Mouse (Mus musculus) CH12.LX (cell line): ENCODE measurements around the gene Gxylt1. TPM values are rescaled to one million over a fixed set of nuclear protein-coding genes. Genes with fewer than 3 reads are reported as not detected.
A peak's percentile ranks its signal among the peaks of the same experiment; 100 is the strongest.

Experiments
- DNase-seq: peaks from one replicate; pipeline ENCODE4 v3.0.0-alpha.2; 2013; ENCODE audit errors: extremely low read depth
- H3K27ac ChIP-seq: 2 replicates; pipeline ENCODE4 v1.5.1; 2012; ENCODE audit warnings: low read depth, mild to moderate bottlenecking, control low read depth, moderate library complexity; ENCODE audit not compliant: insufficient read depth
- H3K27me3 ChIP-seq: replicated peaks from 2 replicates; pipeline ENCODE3; 2012; ENCODE audit warnings: inconsistent platforms
- H3K36me3 ChIP-seq, 2 experiments: replicated peaks in 1 of 2; 2 replicates each; pipeline versions ENCODE3 to v1.6.1; 2012; ENCODE audit warnings: inconsistent platforms in 1 of 2, low read length in 1 of 2, mild to moderate bottlenecking in 1 of 2, mixed read lengths in 1 of 2, moderate library complexity in 1 of 2; ENCODE audit not compliant: control insufficient read depth in 1 of 2, insufficient read depth in 1 of 2
- H3K4me1 ChIP-seq, 2 experiments: 2 replicates each; pipeline ENCODE4 v1.6.1; 2012; ENCODE audit warnings: inconsistent platforms in 1 of 2, moderate library complexity in 1 of 2; ENCODE audit not compliant: insufficient read depth in 2 of 2, control insufficient read depth in 1 of 2
- H3K4me2 ChIP-seq: 2 replicates; pipeline ENCODE4 v1.6.1; 2012; ENCODE audit warnings: low read depth, mild to moderate bottlenecking, control low read depth; ENCODE audit not compliant: poor library complexity, insufficient read depth, severe bottlenecking
- H3K4me3 ChIP-seq, 3 experiments: fragments of 150-350 bp in 1 of 3; sonication (generic) in 1 of 3; replicated peaks in 1 of 3; 2 replicates each; pipeline versions ENCODE3 to v1.5.1; 2011 to 2012; ENCODE audit warnings: low read depth in 2 of 3, low read length in 2 of 3, mild to moderate bottlenecking in 2 of 3, moderate library complexity in 2 of 3, control low read depth in 1 of 3, improper control_type of control experiment in 1 of 3, inconsistent platforms in 1 of 3, mixed read lengths in 1 of 3; ENCODE audit not compliant: poor library complexity in 1 of 3
- H3K79me2 ChIP-seq: replicated peaks from 2 replicates; pipeline ENCODE4 v1.6.1; 2012; ENCODE audit warnings: mild to moderate bottlenecking, moderate library complexity; ENCODE audit not compliant: control insufficient read depth, poor library complexity, insufficient read depth, severe bottlenecking; ENCODE audit errors: extremely low read depth
- H3K9ac ChIP-seq: 2 replicates; pipeline ENCODE4 v1.6.1; 2012; ENCODE audit warnings: low read depth, mild to moderate bottlenecking, control low read depth, moderate library complexity; ENCODE audit not compliant: insufficient read depth
- H3K9me3 ChIP-seq: replicated peaks from 2 replicates; pipeline ENCODE3; 2012; ENCODE audit warnings: low read length, inconsistent platforms, mixed read lengths
- BHLHE40 ChIP-seq: IDR thresholded peaks from 2 replicates; pipeline ENCODE4 v1.6.1; 2011; ENCODE audit warnings: mild to moderate bottlenecking, low read depth, low read length, improper control_type of control experiment
- CHD2 ChIP-seq: IDR thresholded peaks from 2 replicates; pipeline ENCODE4 v1.6.1; 2011; ENCODE audit warnings: low read length, improper control_type of control experiment
- CTCF ChIP-seq, 2 experiments: IDR thresholded peaks in 1 of 2; conservative IDR thresholded peaks in 1 of 2; 2 replicates each; pipeline ENCODE4 v1.5.1; 2011 to 2012; ENCODE audit warnings: low read depth in 2 of 2, low read length in 2 of 2, improper control_type of control experiment in 1 of 2, inconsistent platforms in 1 of 2, mild to moderate bottlenecking in 1 of 2, moderate library complexity in 1 of 2
- EP300 ChIP-seq: IDR thresholded peaks from 2 replicates; pipeline ENCODE4 v1.6.1; 2011; ENCODE audit warnings: low read length, improper control_type of control experiment
- GABPA ChIP-seq: IDR thresholded peaks from 2 replicates; pipeline ENCODE4 v1.6.1; 2012; ENCODE audit warnings: low read depth, low read length, improper control_type of control experiment, inconsistent platforms; ENCODE audit not compliant: insufficient replicate concordance
- JUN ChIP-seq: IDR thresholded peaks from 2 replicates; pipeline ENCODE4 v1.6.1; 2011; ENCODE audit warnings: low read depth, mild to moderate bottlenecking, low read length, improper control_type of control experiment, moderate library complexity; ENCODE audit not compliant: insufficient read depth
- JUND ChIP-seq: conservative IDR thresholded peaks from 2 replicates; pipeline ENCODE4 v1.6.1; 2011; ENCODE audit warnings: low read depth, low read length, improper control_type of control experiment
- MAFK ChIP-seq: IDR thresholded peaks from 2 replicates; pipeline ENCODE4 v1.6.1; 2011; ENCODE audit warnings: low read length, improper control_type of control experiment; ENCODE audit not compliant: insufficient replicate concordance
- MEF2A ChIP-seq: IDR thresholded peaks from 2 replicates; pipeline ENCODE4 v1.6.1; 2014; ENCODE audit warnings: low read depth, mild to moderate bottlenecking, inconsistent platforms, low read length, improper control_type of control experiment, borderline replicate concordance
- POLR2A ChIP-seq: IDR thresholded peaks from 2 replicates; pipeline ENCODE4 v1.6.1; 2011; ENCODE audit warnings: low read depth, mild to moderate bottlenecking, improper control_type of control experiment, low read length
- POLR2AphosphoS2 ChIP-seq: IDR thresholded peaks from 2 replicates; pipeline ENCODE4 v1.6.1; 2011; ENCODE audit warnings: low read depth, low read length, improper control_type of control experiment
- RCOR1 ChIP-seq: conservative IDR thresholded peaks from 2 replicates; pipeline ENCODE4 v1.6.1; 2012; ENCODE audit warnings: low read depth, mild to moderate bottlenecking, inconsistent platforms, low read length, improper control_type of control experiment
- SIN3A ChIP-seq: IDR thresholded peaks from 2 replicates; pipeline ENCODE4 v1.6.1; 2012; ENCODE audit warnings: low read length, improper control_type of control experiment, inconsistent platforms
- SMC3 ChIP-seq: IDR thresholded peaks from 2 replicates; pipeline ENCODE4 v1.6.1; 2011; ENCODE audit warnings: low read depth, low read length, improper control_type of control experiment
- TBP ChIP-seq: conservative IDR thresholded peaks from 2 replicates; pipeline ENCODE4 v1.6.1; 2011; ENCODE audit warnings: low read depth, low read length, improper control_type of control experiment
- TCF12 ChIP-seq: IDR thresholded peaks from 2 replicates; pipeline ENCODE4 v1.6.1; 2014; ENCODE audit warnings: low read depth, mild to moderate bottlenecking, inconsistent platforms, low read length, improper control_type of control experiment
- USF1 ChIP-seq: IDR thresholded peaks from 2 replicates; pipeline ENCODE4 v1.6.1; 2014; ENCODE audit warnings: low read depth, mild to moderate bottlenecking, inconsistent platforms, low read length, improper control_type of control experiment
- USF2 ChIP-seq: conservative IDR thresholded peaks from 2 replicates; pipeline ENCODE4 v1.6.1; 2011; ENCODE audit warnings: low read depth, low read length, improper control_type of control experiment
- ZNF384 ChIP-seq: IDR thresholded peaks from 2 replicates; pipeline ENCODE4 v1.6.1; 2012; ENCODE audit warnings: low read depth, low read length, improper control_type of control experiment, inconsistent platforms
- dilution Hi-C: fragments of 300-500 bp; cut with MboI; formaldehyde crosslinking; loops from 2 replicates; pipeline ENCODE4 v1.14.3; 2020; ENCODE audit warnings: low sequenced_read_pairs; ENCODE audit not compliant: extremely low pct_unique_long_range_greater_than_20kb, extremely low pct_ligation_motif_present
- in situ Hi-C: fragments of 300-500 bp; cut with MboI; formaldehyde crosslinking; loops from 3 replicates; pipeline ENCODE4 v1.14.3; 2019; ENCODE audit warnings: low sequenced_read_pairs, low pct_ligation_motif_present, low pct_unique_long_range_greater_than_20kb, mixed read lengths
- polyA plus RNA-seq: library from polyadenylated mRNA; unstranded; fragments of >175 nt; gene quantifications from 2 replicates; pipeline ENCODE4 v1.2.1, GENCODE M21; 2012; ENCODE audit warnings: low read depth; ENCODE audit not compliant: insufficient read length
- total RNA-seq, 2 experiments: library from RNA; depleted of rRNA; stranded (reverse); fragments of 300-350 nt in 1 of 2; fragments of >200 nt in 1 of 2; gene quantifications; 2 replicates each; pipeline ENCODE4 v1.2.3; 2012 to 2014

Gene Gxylt1
- total and polyA plus RNA-seq, 3 experiments: 7.5 to 18.5 (median 9.5) TPM

DNA sequence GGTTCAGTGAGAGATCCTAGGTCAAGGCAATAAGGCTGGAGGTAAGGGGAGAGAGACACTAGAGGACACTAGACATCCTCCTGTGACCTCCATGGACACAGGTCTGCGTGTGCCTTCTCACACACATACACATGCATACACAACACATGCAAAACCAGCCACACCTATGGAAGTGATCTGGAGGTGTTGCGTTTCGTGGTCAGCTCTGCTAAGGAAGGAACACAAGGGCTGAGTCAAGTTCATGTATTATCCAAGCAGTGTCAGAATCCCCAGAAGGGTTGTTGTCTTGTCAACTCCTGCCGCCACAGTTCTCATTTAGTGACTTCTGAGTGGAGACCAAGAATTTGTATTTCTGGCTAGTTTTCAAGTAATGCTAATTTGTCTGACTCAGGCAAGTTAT lies 13.3 kb upstream of the Gxylt1 start:
- Histone ChIP-seq H3K4me3 (no peak overlapping the region), H3K36me3 (peaks cover 22 to 71% of the 10 kb centered on the region in 2 experiments), H3K9ac (no peak overlapping the region), H3K4me2 (no peak overlapping the region), H3K27ac (peak overlapping the region; percentile 34; the same call in 1 of the 2 replicates), H3K9me3 (no peaks in the 10 kb centered on the region), H3K79me2 (no peaks in the 10 kb centered on the region), H3K4me1 (peaks cover 8 to 25% of the 10 kb centered on the region in 2 experiments), H3K27me3 (no peaks in the 10 kb centered on the region)
- TF ChIP-seq CTCF (conservative IDR thresholded peaks at IDR 0.05 in 1 of 2, IDR thresholded peaks at IDR 0.05 in 1 of 2; ENCODE audit: low read depth in 2 of 2, low read length in 2 of 2) (0 out of 4 replicates have a peak, but pooled peaks of 1 of the 2 experiments have one; percentile 9), POLR2AphosphoS2 (no peak), MAFK (no peak), TCF12 (no peak), POLR2A (no peak), CHD2 (no peak)
- dilution Hi-C loops: no loop called here
- no peak for DNase-seq
- in situ Hi-C loops: no loop called here

DNA sequence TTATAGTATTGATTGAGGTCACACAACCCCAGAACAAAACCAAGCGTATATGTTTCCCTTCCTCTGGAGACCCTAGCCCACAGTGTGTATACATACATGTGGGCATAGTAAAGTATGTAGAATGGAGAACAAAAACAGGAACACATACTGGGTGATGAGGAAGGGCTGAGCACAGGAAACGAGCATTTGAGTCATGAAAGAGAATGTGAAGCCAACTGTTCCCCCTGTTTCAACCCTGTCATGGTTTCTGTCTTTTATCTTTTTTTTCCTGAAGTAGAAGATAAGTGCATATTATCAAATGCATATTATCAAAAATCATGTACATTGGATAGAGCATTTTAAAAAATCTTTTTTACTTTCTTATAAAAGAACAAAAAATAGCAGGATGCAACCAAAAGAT lies 12.6 kb upstream of the Gxylt1 start:
- in situ Hi-C loops (no loop called here), dilution Hi-C loops (no loop called here)
- Histone ChIP-seq H3K79me2 (no peaks in the 10 kb centered on the region), H3K27me3 (no peaks in the 10 kb centered on the region), H3K9ac (no peak overlapping the region), H3K4me3 (no peak overlapping the region), H3K4me1 (peaks cover 8 to 26% of the 10 kb centered on the region in 2 experiments), H3K36me3 (peaks cover 25 to 69% of the 10 kb centered on the region in 2 experiments), H3K9me3 (no peaks in the 10 kb centered on the region), H3K4me2 (no peak overlapping the region), H3K27ac (no peak overlapping the region)
- no peak for DNase-seq
- TF ChIP-seq SMC3: no peak
- TF ChIP-seq USF2: no peak
- TF ChIP-seq JUN: no peak
- TF ChIP-seq BHLHE40: no peak
- TF ChIP-seq RCOR1: no peak
- TF ChIP-seq MEF2A: no peak
- TF ChIP-seq GABPA: no peak
- TF ChIP-seq POLR2A: no peak
- no peak for TF ChIP-seq USF1

DNA sequence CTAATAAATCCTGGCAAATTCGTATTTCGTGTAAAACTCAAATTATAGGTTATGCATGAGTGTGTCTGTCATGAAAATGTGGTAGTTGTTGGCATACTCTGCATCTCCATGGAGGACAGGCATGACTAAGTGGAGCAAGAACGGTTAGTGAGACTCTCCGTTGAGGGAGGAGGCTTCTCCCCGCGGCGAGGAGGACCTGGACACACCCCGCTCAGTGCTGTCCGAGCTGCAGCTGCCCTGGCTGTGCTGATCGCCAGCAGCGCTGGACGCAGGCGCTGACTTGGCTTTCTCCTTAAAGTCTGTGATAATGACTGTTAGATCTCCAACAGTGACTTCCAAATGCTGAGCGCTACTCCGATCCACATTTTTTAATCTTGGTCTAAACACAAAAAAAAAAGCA lies 10.3 kb upstream of the Gxylt1 start:
- TF ChIP-seq TCF12: no peak
- no peak for TF ChIP-seq GABPA
- TF ChIP-seq JUND: no peak
- no peak for TF ChIP-seq POLR2A
- no peak for TF ChIP-seq ZNF384
- no peak for TF ChIP-seq USF2
- no peak for TF ChIP-seq RCOR1
- no peak for TF ChIP-seq POLR2AphosphoS2
- no peak for TF ChIP-seq SIN3A
- no peak for TF ChIP-seq JUN
- no peak for TF ChIP-seq TBP
- no peak for TF ChIP-seq EP300
- no peaks in the 10 kb centered on the region for H3K79me2 ChIP-seq
- dilution Hi-C loops: no loop called here
- H3K4me2 ChIP-seq: no peak overlapping the region
- H3K4me1 ChIP-seq: peaks cover 8 to 34% of the 10 kb centered on the region in 2 experiments
- H3K9ac ChIP-seq: no peak overlapping the region
- DNase-seq: no peak
- H3K27me3 ChIP-seq: no peaks in the 10 kb centered on the region
- H3K4me3 ChIP-seq: no peak overlapping the region
- peaks cover 23 to 73% of the 10 kb centered on the region in 2 experiments for H3K36me3 ChIP-seq
- in situ Hi-C loops: no loop called here
- H3K27ac ChIP-seq: no peak overlapping the region
- H3K9me3 ChIP-seq: no peaks in the 10 kb centered on the region
